In the genomic region with DNA sequence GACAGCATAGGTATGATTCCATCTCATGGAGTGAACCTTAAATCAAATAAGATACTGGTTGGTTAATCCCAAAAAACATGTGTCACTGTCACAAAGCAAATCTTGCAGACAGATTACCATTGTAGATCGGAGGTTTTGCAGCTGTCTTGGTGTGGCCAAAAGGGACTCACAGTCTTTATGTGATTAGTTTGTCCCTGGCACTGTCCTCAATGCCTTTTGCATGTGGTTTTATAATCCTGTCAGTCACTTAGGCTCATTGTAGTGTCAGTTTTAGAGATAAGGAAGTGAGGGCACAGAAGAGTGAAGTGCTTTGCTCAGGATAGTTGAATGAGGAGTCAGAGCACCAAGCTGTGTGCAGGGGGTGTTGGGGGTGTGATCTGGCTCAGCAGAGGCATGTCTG, we compare ENCODE assay signal across 37 mouse cellular contexts. TPM values are rescaled to one million over a fixed set of nuclear protein-coding genes. Genes with fewer than 3 reads are reported as not detected.
"Had no signal": no experiment of that assay in that cellular context is flagged by ENCODE, and none has a peak within 500 bp of the region (broad histone marks: within the 10 kb centered on the region; RNA-seq: fewer than 3 reads in every experiment).

No protein-coding gene starts in this region.

- ATAC-seq: hindbrain, embryonic 16.5 days; inflammation-experienced regulatory T-cells, adult 6 months; intestine, embryonic 15.5 days; intestine, postnatal 0 days had no signal

- H3K4me2 ChIP-seq: heart, embryonic 11.5 days; heart, embryonic 13.5 days; heart, embryonic 15.5 days; hindbrain, embryonic 13.5 days; intestine, embryonic 15.5 days; limb, embryonic 12.5 days; liver, embryonic 11.5 days; liver, embryonic 13.5 days; liver, embryonic 15.5 days had no signal

- DNase-seq: gastrocnemius, adult 2 months; gastrocnemius, postnatal 14 days; gastrocnemius, postnatal 36 days; heart, adult 18-20 months; heart, postnatal 14 days; heart, postnatal 36 days; kidney, adult 18-20 months; kidney, adult 8-10 months; kidney, postnatal 10 days; kidney, postnatal 25 days; kidney, postnatal 4 days; liver; liver, embryonic 13.5 days had no signal

- H3K36me3 ChIP-seq: heart, embryonic 15.5 days; intestine, embryonic 15.5 days; limb, embryonic 10.5 days; limb, embryonic 12.5 days; liver, embryonic 13.5 days; liver, embryonic 15.5 days had no signal

- H3K27me3 ChIP-seq: heart, embryonic 13.5 days; heart, embryonic 15.5 days; hindbrain, embryonic 13.5 days; intestine, embryonic 15.5 days; limb, embryonic 12.5 days; liver, embryonic 13.5 days; liver, embryonic 15.5 days had no signal

- H3K27ac ChIP-seq: gastrocnemius, adult 2 months; heart, embryonic 13.5 days; heart, embryonic 15.5 days; hindbrain, embryonic 13.5 days; intestine, embryonic 15.5 days; layer of hippocampus, adult 2 months; left cerebral cortex, adult 2 months; limb, embryonic 10.5 days; limb, embryonic 12.5 days; liver, embryonic 13.5 days; liver, embryonic 15.5 days had no signal

- H3K4me1 ChIP-seq: heart, embryonic 15.5 days; hindbrain, embryonic 13.5 days; intestine, embryonic 15.5 days; limb, embryonic 10.5 days; limb, embryonic 12.5 days; liver, embryonic 13.5 days; liver, embryonic 15.5 days had no signal

- H3K4me3 ChIP-seq: gastrocnemius, adult 2 months; heart, embryonic 13.5 days; heart, embryonic 15.5 days; hindbrain, embryonic 13.5 days; intestine, embryonic 15.5 days; layer of hippocampus, adult 2 months; left cerebral cortex, adult 2 months; limb, embryonic 10.5 days; limb, embryonic 12.5 days; liver, embryonic 13.5 days; liver, embryonic 15.5 days had no signal

- H3K9ac ChIP-seq: heart, embryonic 13.5 days; heart, embryonic 15.5 days; hindbrain, embryonic 13.5 days; intestine, embryonic 15.5 days; limb, embryonic 12.5 days; liver, embryonic 13.5 days; liver, embryonic 15.5 days had no signal

- H3K9me3 ChIP-seq: heart, embryonic 13.5 days; heart, embryonic 15.5 days; hindbrain, embryonic 13.5 days; intestine, embryonic 15.5 days; limb, embryonic 10.5 days; limb, embryonic 12.5 days; liver, embryonic 13.5 days; liver, embryonic 15.5 days had no signal

RNA-seq across cellular contexts. Expression of a gene that starts 37.6 kb away (rescaled TPM):
- total RNA-seq: gastrocnemius, adult 2 months; gastrocnemius, postnatal 14 days; gastrocnemius, postnatal 36 days; heart, adult 18-20 months; heart, adult 8-10 months; heart, postnatal 14 days; heart, postnatal 36 days; hematopoietic stem cell, adult 5-6 weeks; layer of hippocampus, adult 2 months; layer of hippocampus, postnatal 10 days; layer of hippocampus, postnatal 25 days; left cerebral cortex, adult 2 months; left cerebral cortex, postnatal 14 days; left cerebral cortex, postnatal 36 days had no signal
- polyA plus RNA-seq: gonadal fat pad, adult 2 months; heart, embryonic 11.5 days; heart, embryonic 13.5 days; heart, embryonic 15.5 days; heart, postnatal 0 days; hindbrain, embryonic 11.5 days; hindbrain, embryonic 13.5 days; hindbrain, embryonic 16.5 days; inflammation-experienced regulatory T-cells, adult 6 months; intestine, embryonic 15.5 days; kidney, embryonic 14.5 days; limb, embryonic 10.5 days; limb, embryonic 12.5 days; liver, embryonic 11.5 days; liver, embryonic 13.5 days; liver, embryonic 15.5 days had no signal
